In genomic region chr19:36739566-36740211, GRCm38 (mm10) we compare ENCODE assay signal across 10 mouse cellular contexts. TPM values are rescaled to one million over a fixed set of nuclear protein-coding genes. Genes with fewer than 3 reads are reported as not detected.
A peak's percentile ranks its signal among the peaks of the same experiment; 100 is the strongest.
DNase-seq lines count a peak whose midpoint lies in the region; ATAC-seq lines count a peak whose summit lies in the region.
"Had no signal": no experiment of that assay in that cellular context is flagged by ENCODE, and none has a peak within 500 bp of the region (broad histone marks: within the 10 kb centered on the region; RNA-seq: fewer than 3 reads in every experiment).

No protein-coding gene starts in this region.

- WGBS in kidney, embryonic 16.5 days: 33% methylated on average over 7 of the region's 7 CpGs
- WGBS in hindbrain, embryonic 16.5 days: 54% methylated on average over 7 of the region's 7 CpGs

- peaks cover 6% of the 10 kb centered on the region for H3K4me1 ChIP-seq in kidney, embryonic 16.5 days (ENCODE audit: insufficient read depth, low read length)
- H3K4me1 ChIP-seq in hindbrain, embryonic 16.5 days (ENCODE audit: control insufficient read depth, insufficient read depth, low read depth, low read length): peaks cover 3% of the 10 kb centered on the region

- no peak overlapping the region for H3K27ac ChIP-seq in kidney, embryonic 16.5 days (ENCODE audit: low read length)
- no peak overlapping the region for H3K27ac ChIP-seq in hindbrain, embryonic 16.5 days (ENCODE audit: low read depth, low read length)

- no peak overlapping the region for H3K9ac ChIP-seq in kidney, embryonic 16.5 days (replicated peaks; ENCODE audit: low read length)
- no peak overlapping the region for H3K9ac ChIP-seq in hindbrain, embryonic 16.5 days (ENCODE audit: low read depth, low read length)

- H3K9me3 ChIP-seq in kidney, embryonic 16.5 days (ENCODE audit: low read length): peaks cover 5% of the 10 kb centered on the region; the same call in 1 of the 2 replicates
- no peaks in the 10 kb centered on the region for H3K9me3 ChIP-seq in hindbrain, embryonic 16.5 days (ENCODE audit: control insufficient read depth, low read length)

- peak; percentile 22 for DNase-seq in embryo, embryonic 10.5 days (ENCODE audit: low spot score)
- no peak for DNase-seq in embryo, embryonic 9.5 days (ENCODE audit: extremely low spot score)
- peak; percentile 36 for DNase-seq in kidney, postnatal 14 days
- DNase-seq in urinary bladder, postnatal 14 days (ENCODE audit: low spot score): peak; percentile 23
- no peak for DNase-seq in urinary bladder, postnatal 36 days (ENCODE audit: low spot score in 2 of 2)
- DNase-seq: embryo, embryonic 11 days; left cerebral cortex, postnatal 4 days had no signal

- H3K4me2 ChIP-seq in kidney, embryonic 16.5 days (replicated peaks; ENCODE audit: low read depth, low read length): no peak overlapping the region
- no peak overlapping the region for H3K4me2 ChIP-seq in hindbrain, embryonic 16.5 days (ENCODE audit: low read length)

- no peak overlapping the region for H3K4me3 ChIP-seq in kidney, embryonic 16.5 days (ENCODE audit: low read length)
- H3K4me3 ChIP-seq in hindbrain, embryonic 16.5 days (ENCODE audit: low read length): no peak overlapping the region

- H3K27me3 ChIP-seq in kidney, embryonic 16.5 days (ENCODE audit: insufficient read depth, low read length): no peaks in the 10 kb centered on the region
- H3K27me3 ChIP-seq in hindbrain, embryonic 16.5 days (replicated peaks; ENCODE audit: control insufficient read depth, insufficient read depth, low read length): no peaks in the 10 kb centered on the region

- no peaks in the 10 kb centered on the region for H3K36me3 ChIP-seq in kidney, embryonic 16.5 days (ENCODE audit: insufficient read depth, low read length)
- H3K36me3 ChIP-seq in hindbrain, embryonic 16.5 days (ENCODE audit: control insufficient read depth, insufficient read depth, low read length): no peaks in the 10 kb centered on the region

- ATAC-seq in kidney, embryonic 16.5 days (ENCODE audit: low FRiP score, low TSS enrichment): no peak
- ATAC-seq in erythroid progenitor cell, adult 5-6 weeks (replicated peaks; ENCODE audit: low FRiP score, poor library complexity, severe bottlenecking): no peak
- no peak for ATAC-seq in hindbrain, embryonic 16.5 days

RNA-seq across cellular contexts. Expression of gene Ppp1r3c, which starts 3.2 kb away (rescaled TPM):
- 22.1 and 24.5 TPM in 2 replicates for polyA plus RNA-seq in kidney, embryonic 16.5 days (2015; fragmentation: Nextera tagmentation; extraction: Ambion mirVana)
- total RNA-seq in erythroid progenitor cell, adult 5-6 weeks (2015; ENCODE audit: low replicate concordance): not detected in 2 replicates
- total RNA-seq in erythroid progenitor cell, adult 5-6 weeks (2017; ENCODE audit: low replicate concordance): not detected in 2 replicates
- polyA plus RNA-seq in hindbrain, embryonic 16.5 days (2015; fragmentation: Nextera tagmentation; extraction: Ambion mirVana): 27.2 and 30.6 TPM in 2 replicates

Comparison
In these comparisons a context has a peak if more than half of its experiments do, and no peak if none do; other contexts are left out.
1. DNase-seq: peak in embryo, embryonic 10.5 days (single experiment), kidney, postnatal 14 days (single experiment) and urinary bladder, postnatal 14 days (single experiment); none in embryo, embryonic 9.5 days (single experiment) and urinary bladder, postnatal 36 days (0 of 2).